Mouse (Mus musculus) thymus, postnatal 10 days (tissue): ENCODE measurements around the gene Olfr738.

Source experiments
- DNase-seq, 2 experiments: peaks; one replicate each; pipeline ENCODE4 v3.0.0; 2021; ENCODE audit warnings: low spot score in 2 of 2

Olfr738 gene

DNA sequence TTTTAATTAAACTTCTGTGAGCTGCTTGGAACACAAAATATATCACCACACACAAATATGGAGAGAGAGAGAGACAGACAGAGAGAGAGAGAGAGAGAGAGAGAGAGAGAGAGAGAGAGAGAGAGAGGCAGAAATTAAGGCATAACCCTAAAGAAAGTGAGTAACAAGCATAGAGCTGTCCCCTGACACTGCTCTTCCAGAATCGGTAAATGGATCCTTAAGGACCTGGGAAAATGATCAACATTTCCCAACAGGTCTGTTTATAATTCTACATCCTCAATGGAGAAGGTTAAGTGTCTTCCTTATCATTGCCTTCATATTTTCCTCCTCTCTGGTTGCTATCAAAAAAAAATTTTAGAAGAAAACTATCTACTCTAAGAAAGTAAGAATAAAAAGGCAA, at the start of gene Olfr738:
Olfr738 (plus strand) TSS at position 301 of the 400 bp plus-strand sequence.
- no peak for DNase-seq

DNA sequence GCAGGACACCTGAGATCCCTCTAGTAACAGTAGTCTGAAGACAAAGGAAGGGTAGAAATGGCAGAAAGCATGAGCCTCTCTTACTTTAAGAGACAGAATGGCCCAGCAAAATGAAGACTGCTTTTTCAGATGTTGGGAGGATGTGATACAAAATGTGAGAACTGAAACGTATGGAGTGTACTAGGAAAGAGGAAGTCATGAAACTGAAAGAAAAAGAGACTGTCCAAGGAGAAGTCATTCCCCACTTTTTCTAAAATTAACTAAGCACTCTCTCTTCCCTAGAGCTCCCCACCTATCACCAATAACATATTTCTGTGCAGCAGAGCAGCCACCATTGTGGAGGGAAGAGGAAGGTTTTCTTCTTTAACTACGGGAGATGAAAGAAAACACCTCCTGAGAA, 49.8 kb upstream of the Olfr738 start, which contains the start of gene Tlr11:
Tlr11 (plus strand) TSS at position 322 of the 400 bp plus-strand sequence.
- DNase-seq = no peak

DNA sequence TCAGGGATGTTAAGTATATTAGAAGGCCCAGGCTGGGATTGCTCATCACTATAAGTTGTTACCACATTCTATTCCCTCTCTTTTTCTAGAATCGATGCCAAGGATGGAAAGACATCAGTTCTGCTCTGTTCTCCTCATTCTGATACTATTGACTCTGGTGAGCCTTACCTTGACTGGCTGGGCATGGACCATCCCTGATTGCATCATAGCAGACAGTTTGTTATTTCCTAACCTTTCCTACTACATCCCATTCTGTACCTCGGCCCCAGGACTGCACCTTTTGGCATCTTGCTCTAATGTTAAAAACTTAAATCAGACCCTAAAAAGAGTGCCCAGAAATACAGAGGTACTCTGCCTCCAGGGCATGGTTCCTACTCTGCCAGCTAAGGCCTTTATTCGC, 46.9 kb upstream of the Olfr738 start:
- no peak for DNase-seq

DNA sequence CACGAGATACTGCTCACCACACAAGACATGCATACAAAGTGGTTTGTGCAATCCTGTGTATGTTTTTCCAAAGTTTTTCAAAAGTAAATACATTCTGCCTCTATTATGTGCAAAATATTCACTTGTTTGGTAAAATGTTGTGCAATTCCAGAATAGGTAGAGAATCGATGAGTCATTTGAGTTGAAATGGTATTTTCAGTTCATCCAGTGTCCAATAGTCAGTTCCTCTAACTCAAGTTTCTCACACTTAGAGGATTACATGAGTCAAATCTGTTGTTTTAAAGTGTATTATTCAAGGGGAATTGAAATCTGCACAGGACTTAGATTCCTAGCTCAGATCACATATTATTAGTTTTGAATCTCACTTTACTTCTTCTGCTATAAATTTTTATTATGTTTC, 43.8 kb upstream of the Olfr738 start:
- DNase-seq = no peak

DNA sequence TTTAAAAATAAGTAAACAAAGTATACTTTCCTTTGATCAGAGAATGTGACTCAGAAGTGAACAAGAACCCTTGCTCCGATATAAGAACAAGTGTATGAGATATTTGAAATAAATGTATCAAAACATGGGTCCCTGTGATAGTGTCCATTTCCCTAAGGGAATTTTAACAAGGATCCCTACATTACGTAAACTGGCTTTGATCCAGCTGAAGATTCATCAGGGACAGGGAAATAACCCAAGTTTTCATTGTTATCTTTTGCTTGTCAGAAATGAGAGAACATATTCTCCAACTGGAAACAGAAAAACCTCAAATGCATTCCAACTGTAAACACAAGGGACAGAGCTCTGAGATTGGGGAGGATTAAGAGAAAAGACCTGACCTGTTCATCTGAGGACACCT, 26.5 kb upstream of the Olfr738 start, which contains the start of gene Olfr736:
Olfr736 (plus strand) TSS at position 301 of the 400 bp plus-strand sequence.
- no peak for DNase-seq

DNA sequence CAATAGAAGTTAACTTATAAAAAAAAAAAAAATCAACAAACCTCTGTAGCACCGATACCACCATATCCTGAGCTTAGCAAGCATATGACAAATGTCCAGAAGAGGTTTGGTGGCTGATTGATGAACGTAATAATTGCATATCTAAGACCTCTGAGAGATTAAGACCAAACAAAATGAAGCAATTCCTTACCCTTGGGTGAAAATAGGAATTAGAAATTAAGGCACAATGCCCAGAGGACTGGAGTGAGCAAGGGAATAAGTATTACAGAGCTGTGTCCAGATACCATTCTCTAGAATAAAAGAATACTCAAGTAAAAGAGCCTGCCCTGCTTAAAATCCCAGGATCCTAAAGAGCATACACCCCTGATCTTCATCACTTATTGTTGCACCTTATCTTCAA, 11.0 kb downstream of the Olfr738 start, which contains the start of gene Olfr739:
Olfr739 (plus strand) TSS at position 301 of the 400 bp plus-strand sequence.
- DNase-seq = no peak

DNA sequence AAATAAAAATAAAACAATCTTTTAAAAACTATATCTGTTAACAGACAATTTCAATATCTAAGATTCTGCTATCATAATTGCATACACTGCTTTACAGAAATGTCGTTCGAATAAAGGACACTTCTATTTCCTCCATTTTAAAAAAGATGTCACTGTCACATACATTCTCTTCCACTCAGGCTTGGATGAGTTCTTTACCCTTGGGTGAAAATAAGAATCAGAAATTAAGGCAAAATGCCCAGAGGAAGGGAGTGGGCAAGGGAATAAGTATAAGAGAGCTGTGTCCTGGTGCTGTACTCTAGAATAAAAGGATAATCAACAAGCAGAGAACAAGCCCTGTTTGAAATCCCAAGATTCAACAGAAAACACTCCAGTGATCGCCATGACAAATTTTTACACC, 37.9 kb downstream of the Olfr738 start, which contains the start of gene Olfr740:
Olfr740 (plus strand) TSS at position 301 of the 400 bp plus-strand sequence.
- no peak for DNase-seq
